Mouse (Mus musculus) neural tube, embryonic 12.5 days (tissue): ENCODE data around the gene Klhl13. TPM values are rescaled to one million over a fixed set of nuclear protein-coding genes. Genes with fewer than 3 reads are reported as not detected.

Experiments
- ATAC-seq: fragments of 200-750 bp; cut with Nextera tagmentation; 2 replicates; pipeline ENCODE4 v1.8.0; 2017; ENCODE audit warnings: low read depth, mild to moderate bottlenecking, moderate TSS enrichment, moderate library complexity; ENCODE audit not compliant: low FRiP score
- H3K27ac ChIP-seq: fragments of 300-500 bp; sonication (generic); 2 replicates; pipeline ENCODE4 v1.5.1; 2016
- H3K27me3 ChIP-seq: fragments of 300-500 bp; sonication (generic); replicated peaks from 2 replicates; pipeline ENCODE4 v1.6.1; 2016; ENCODE audit warnings: mild to moderate bottlenecking
- H3K36me3 ChIP-seq: fragments of 300-500 bp; sonication (generic); 2 replicates; pipeline ENCODE4 v1.6.1; 2016; ENCODE audit warnings: mild to moderate bottlenecking
- H3K4me1 ChIP-seq: fragments of 300-500 bp; sonication (generic); 2 replicates; pipeline ENCODE4 v1.6.1; 2016
- H3K4me2 ChIP-seq: fragments of 300-500 bp; sonication (generic); replicated peaks from 2 replicates; pipeline ENCODE4 v1.6.1; 2016; ENCODE audit warnings: mild to moderate bottlenecking
- H3K4me3 ChIP-seq: fragments of 300-500 bp; sonication (generic); 2 replicates; pipeline ENCODE4 v1.5.1; 2016
- H3K9ac ChIP-seq: fragments of 300-500 bp; sonication (generic); 2 replicates; pipeline ENCODE4 v1.6.1; 2016; ENCODE audit warnings: mild to moderate bottlenecking
- H3K9me3 ChIP-seq: fragments of 300-500 bp; sonication (generic); 2 replicates; pipeline ENCODE4 v1.6.1; 2016; ENCODE audit warnings: mild to moderate bottlenecking
- WGBS: fragments of 180-500 bp; shearing (Covaris S2); methylation state at CpG from one replicate; pipeline ENCODE4 v1.1.7; 2016; 5-methylcytosine and 5-hydroxymethylcytosine counted together
- polyA plus RNA-seq: library from polyadenylated mRNA; unstranded; fragments of >200 nt; fragmentation: Nextera tagmentation; extraction: Ambion mirVana; gene quantifications from 2 replicates; pipeline ENCODE4 v1.2.1, GENCODE M21; 2016

Gene Klhl13
- polyA plus RNA-seq = 81.4 and 90.5 TPM in 2 replicates

GRCm38 (mm10) chrX:23364514-23365381 lies at the start of gene Klhl13:
TSS of gene Klhl13 (minus strand) at chrX:23365082.
- Histone ChIP-seq H3K4me2 (peak within 1 kb of the TSS; percentile 58), H3K4me3 (peak within 1 kb of the TSS; percentile 48), H3K27ac (peak within 1 kb of the TSS; percentile 15; the same call in 1 of the 2 replicates), H3K9me3 (no peaks in the 10 kb centered on the region), H3K4me1 (no peaks in the 10 kb centered on the region), H3K36me3 (no peaks in the 10 kb centered on the region), H3K9ac (peak within 1 kb of the TSS; percentile 57), H3K27me3 (no peaks in the 10 kb centered on the region)
- WGBS = 11% methylated on average over 42 of the region's 45 CpGs
- ATAC-seq = peak; percentile 93

- 69% methylated on average over 4 of the region's 4 CpGs for WGBS
- ATAC-seq = no peak
- Histone ChIP-seq H3K27me3 (no peaks in the 10 kb centered on the region), H3K27ac (no peak overlapping the region), H3K36me3 (no peaks in the 10 kb centered on the region), H3K4me3 (no peak overlapping the region), H3K9me3 (no peaks in the 10 kb centered on the region), H3K4me2 (no peak overlapping the region), H3K9ac (no peak overlapping the region), H3K4me1 (no peaks in the 10 kb centered on the region)
Observed at GRCm38 (mm10) chrX:23409296-23410149, 44.6 kb upstream of the Klhl13 start.

GRCm38 (mm10) chrX:23388716-23389115 lies 23.8 kb upstream of the Klhl13 start:
- Histone ChIP-seq H3K4me1 (no peaks in the 10 kb centered on the region), H3K4me2 (no peak overlapping the region), H3K27me3 (no peaks in the 10 kb centered on the region), H3K4me3 (no peak overlapping the region), H3K9ac (no peak overlapping the region), H3K9me3 (no peaks in the 10 kb centered on the region), H3K27ac (no peak overlapping the region), H3K36me3 (no peaks in the 10 kb centered on the region)
- 60% methylated on average over 4 of the region's 4 CpGs for WGBS
- no peak for ATAC-seq

GRCm38 (mm10) chrX:23363441-23363840 lies 1.4 kb downstream of the Klhl13 start:
- Histone ChIP-seq H3K9ac (no peak overlapping the region), H3K27me3 (no peaks in the 10 kb centered on the region), H3K36me3 (no peaks in the 10 kb centered on the region), H3K4me3 (0 out of 2 replicates have a peak overlapping the region, but pooled peaks have one; percentile 7), H3K4me1 (no peaks in the 10 kb centered on the region), H3K4me2 (peak overlapping the region; percentile 58), H3K9me3 (no peaks in the 10 kb centered on the region), H3K27ac (no peak overlapping the region)
- ATAC-seq = no peak
- 44% methylated on average over 6 of the region's 6 CpGs for WGBS

- Histone ChIP-seq H3K4me3 (no peak overlapping the region), H3K9ac (no peak overlapping the region), H3K27ac (no peak overlapping the region), H3K9me3 (no peaks in the 10 kb centered on the region), H3K36me3 (no peaks in the 10 kb centered on the region), H3K4me2 (no peak overlapping the region), H3K27me3 (no peaks in the 10 kb centered on the region), H3K4me1 (no peaks in the 10 kb centered on the region)
- WGBS = 89% methylated on average over 3 of the region's 3 CpGs
- no peak for ATAC-seq
Observed at GRCm38 (mm10) chrX:23360446-23360845, 4.4 kb downstream of the Klhl13 start.

- no peak for ATAC-seq
- no peak overlapping the region for H3K9ac ChIP-seq
- H3K4me3 ChIP-seq = no peak overlapping the region
- H3K27ac ChIP-seq = no peak overlapping the region
- H3K9me3 ChIP-seq = no peaks in the 10 kb centered on the region
- WGBS = 79% methylated on average over 1 of the region's 1 CpGs
- H3K4me2 ChIP-seq = no peak overlapping the region
- no peaks in the 10 kb centered on the region for H3K4me1 ChIP-seq
- H3K36me3 ChIP-seq = no peaks in the 10 kb centered on the region
- H3K27me3 ChIP-seq = no peaks in the 10 kb centered on the region
Observed at GRCm38 (mm10) chrX:23350083-23350482, 14.8 kb downstream of the Klhl13 start.

GRCm38 (mm10) chrX:23328116-23328515 lies 36.8 kb downstream of the Klhl13 start:
- Histone ChIP-seq H3K4me1 (no peaks in the 10 kb centered on the region), H3K4me3 (no peak overlapping the region), H3K9ac (no peak overlapping the region), H3K27me3 (no peaks in the 10 kb centered on the region), H3K36me3 (no peaks in the 10 kb centered on the region), H3K27ac (no peak overlapping the region), H3K4me2 (no peak overlapping the region), H3K9me3 (no peaks in the 10 kb centered on the region)
- whole genome bisulfite sequencing = 74% methylated on average over 1 of the region's 1 CpGs
- no peak for ATAC-seq

GRCm38 (mm10) chrX:23318857-23319256 lies 46.0 kb downstream of the Klhl13 start:
- Histone ChIP-seq H3K9me3 (no peaks in the 10 kb centered on the region), H3K4me2 (no peak overlapping the region), H3K9ac (no peak overlapping the region), H3K27ac (no peak overlapping the region), H3K4me1 (no peaks in the 10 kb centered on the region), H3K36me3 (no peaks in the 10 kb centered on the region), H3K4me3 (no peak overlapping the region), H3K27me3 (no peaks in the 10 kb centered on the region)
- no peak for ATAC-seq

GRCm38 (mm10) chrX:23295952-23296598 lies 68.8 kb downstream of the Klhl13 start:
- WGBS = 37% methylated on average over 5 of the region's 5 CpGs
- no peak overlapping the region for H3K4me2 ChIP-seq
- H3K27me3 ChIP-seq = no peaks in the 10 kb centered on the region
- H3K4me3 ChIP-seq = no peak overlapping the region
- no peak overlapping the region for H3K9ac ChIP-seq
- no peaks in the 10 kb centered on the region for H3K36me3 ChIP-seq
- H3K9me3 ChIP-seq = no peaks in the 10 kb centered on the region
- no peak for ATAC-seq
- H3K27ac ChIP-seq = no peak overlapping the region
- no peaks in the 10 kb centered on the region for H3K4me1 ChIP-seq

- no peaks in the 10 kb centered on the region for H3K4me1 ChIP-seq
- peak overlapping the region; percentile 47 for H3K4me2 ChIP-seq
- 0 out of 2 replicates have a peak overlapping the region, but pooled peaks have one; percentile 5 for H3K4me3 ChIP-seq
- peak; percentile 63; the same call in 1 of the 2 replicates for ATAC-seq
- H3K27ac ChIP-seq = no peak overlapping the region
- no peaks in the 10 kb centered on the region for H3K9me3 ChIP-seq
- no peaks in the 10 kb centered on the region for H3K27me3 ChIP-seq
- no peaks in the 10 kb centered on the region for H3K36me3 ChIP-seq
- WGBS = 22% methylated on average over 10 of the region's 10 CpGs
- no peak overlapping the region for H3K9ac ChIP-seq
Observed at GRCm38 (mm10) chrX:23285442-23285817, 79.5 kb downstream of the Klhl13 start.

- Histone ChIP-seq H3K9ac (no peak overlapping the region), H3K4me1 (no peaks in the 10 kb centered on the region), H3K27ac (no peak overlapping the region; the same call in 1 of the 2 replicates), H3K4me3 (0 out of 2 replicates have a peak overlapping the region, but pooled peaks have one; percentile 5), H3K4me2 (peak overlapping the region; percentile 47), H3K9me3 (no peaks in the 10 kb centered on the region), H3K27me3 (no peaks in the 10 kb centered on the region), H3K36me3 (no peaks in the 10 kb centered on the region)
- ATAC-seq = peak; percentile 56
- WGBS = 46% methylated on average over 11 of the region's 11 CpGs
Observed at GRCm38 (mm10) chrX:23284530-23285441, 80.1 kb downstream of the Klhl13 start.
